Mouse (Mus musculus) kidney, adult 2 months (tissue): ENCODE measurements at regions not wholly inside any gene's neighbourhood (a gene's known extent, or its start where the extent isn't known, plus 50 kb on each side); places are given as distances from the start of the nearest gene placed in this dataset.

Experiments used
- DNase-seq: peaks from one replicate; pipeline ENCODE4 v3.0.0; 2021
- H3K27ac ChIP-seq: fragments of 200-500 bp; 2 replicates; pipeline ENCODE4 v1.5.1; 2012; ENCODE audit warnings: low read depth, low read length, control low read depth, inconsistent platforms; ENCODE audit not compliant: insufficient read depth
- H3K27me3 ChIP-seq: fragments of 200-500 bp; replicated peaks from 2 replicates; pipeline ENCODE4 v1.6.1; 2012; ENCODE audit warnings: mild to moderate bottlenecking, moderate library complexity, low read length, inconsistent platforms; ENCODE audit not compliant: control insufficient read depth, insufficient read depth
- H3K36me3 ChIP-seq: fragments of 200-500 bp; 2 replicates; pipeline ENCODE4 v1.6.1; 2012; ENCODE audit warnings: mild to moderate bottlenecking, moderate library complexity, low read length, inconsistent platforms; ENCODE audit not compliant: control insufficient read depth, insufficient read depth
- H3K4me1 ChIP-seq: fragments of 200-500 bp; 2 replicates; pipeline ENCODE4 v1.6.1; 2011; ENCODE audit warnings: low read length; ENCODE audit not compliant: control insufficient read depth, insufficient read depth
- H3K4me3 ChIP-seq: fragments of 200-500 bp; 2 replicates; pipeline ENCODE4 v1.5.1; 2011; ENCODE audit warnings: mild to moderate bottlenecking, low read depth, low read length, control low read depth; ENCODE audit not compliant: insufficient read depth
- CTCF ChIP-seq: fragments of 200-500 bp; conservative IDR thresholded peaks from 2 replicates; pipeline ENCODE4 v1.5.1; 2011; ENCODE audit warnings: low read depth, mild to moderate bottlenecking, control low read depth, low read length, moderate library complexity, mixed read lengths; ENCODE audit not compliant: insufficient read depth, insufficient read length
- POLR2A ChIP-seq: fragments of 200-500 bp; IDR thresholded peaks from one replicate; pipeline ENCODE4 v1.6.1; 2011; ENCODE audit warnings: low read depth, low read length, control low read depth
- WGBS: fragments of 180-500 bp; shearing (Covaris S2); methylation state at CpG from one replicate; pipeline ENCODE4 v1.1.7; 2018; 5-methylcytosine and 5-hydroxymethylcytosine counted together

DNA sequence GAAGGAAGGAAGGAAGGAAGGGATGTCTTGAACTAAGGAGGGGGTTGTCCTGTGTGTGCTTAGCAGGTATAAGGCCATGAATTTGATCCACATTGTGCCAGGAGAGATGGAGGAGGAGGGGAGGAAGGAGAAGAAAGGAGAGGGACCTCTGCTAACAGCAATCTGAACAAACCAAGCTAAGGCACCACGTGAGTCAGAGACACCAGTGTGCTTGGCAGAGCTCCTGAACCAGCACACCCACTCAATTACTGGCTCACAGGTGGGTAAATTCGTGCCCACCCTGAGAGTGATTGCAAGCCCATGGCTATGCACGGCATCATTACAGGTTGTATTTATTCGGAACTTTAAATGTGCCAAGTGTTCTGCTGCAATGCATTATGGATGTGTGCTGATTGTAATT is 1154.1 kb downstream of the 4930447A16Rik start:
- WGBS, result 86% methylated on average over 4 of the region's 4 CpGs

DNA sequence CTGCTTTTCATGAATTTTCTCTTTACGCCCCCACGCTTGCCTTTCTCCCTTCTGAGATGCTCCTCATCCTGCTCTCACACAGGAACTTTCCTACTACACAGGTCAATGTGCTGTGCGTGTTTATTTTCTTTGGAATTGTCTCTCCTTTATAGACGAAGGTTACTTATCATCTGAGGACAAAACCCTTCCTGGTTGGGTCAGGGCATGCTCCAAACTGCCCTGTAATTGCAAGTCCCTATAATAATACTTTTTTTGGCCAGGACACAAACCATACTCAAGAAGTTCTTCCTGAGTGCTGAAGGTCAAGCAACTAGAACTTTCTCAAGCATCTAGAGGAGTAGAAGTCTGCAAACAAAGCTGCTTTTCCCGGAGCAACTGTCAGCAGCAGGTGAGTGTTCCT is 1158.1 kb downstream of the 4930447A16Rik start:
- no peak for DNase-seq
- WGBS, result 57% methylated on average over 5 of the region's 5 CpGs
- Histone ChIP-seq H3K36me3 (no peaks in the 10 kb centered on the region), H3K4me1 (no peaks in the 10 kb centered on the region), H3K4me3 (no peak overlapping the region), H3K27ac (no peak overlapping the region), H3K27me3 (no peaks in the 10 kb centered on the region)
- TF ChIP-seq CTCF (no peak), POLR2A (no peak)

More for the DNA sequence above, 1154.1 kb downstream of the 4930447A16Rik start:
- no peaks in the 10 kb centered on the region for H3K27me3 ChIP-seq
- H3K36me3 ChIP-seq, result no peaks in the 10 kb centered on the region
- no peak for DNase-seq
- TF ChIP-seq POLR2A, result no peak
- no peak for TF ChIP-seq CTCF
- no peaks in the 10 kb centered on the region for H3K4me1 ChIP-seq
- no peak overlapping the region for H3K4me3 ChIP-seq
- no peak overlapping the region for H3K27ac ChIP-seq

DNA sequence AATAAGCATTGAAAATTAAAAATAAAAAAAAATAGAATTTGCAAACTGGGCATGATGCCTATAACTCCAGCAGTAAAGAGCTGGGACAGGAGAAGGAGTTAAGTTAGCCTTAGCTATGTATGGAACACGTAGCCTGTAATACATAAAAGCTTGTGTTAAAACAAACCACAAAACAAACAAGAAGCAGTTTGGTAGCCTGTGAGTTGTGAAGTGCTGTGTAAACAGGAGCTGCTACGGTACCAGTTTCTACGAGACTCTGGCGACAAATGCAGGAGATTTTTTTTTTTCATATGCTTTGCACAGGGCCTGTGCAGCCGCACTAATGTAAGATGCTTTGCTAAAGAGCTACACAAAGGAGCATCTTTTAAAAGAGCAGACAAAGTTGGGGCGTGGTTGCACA is 1159.1 kb downstream of the 4930447A16Rik start:
- TF ChIP-seq CTCF (no peak), POLR2A (no peak)
- no peaks in the 10 kb centered on the region for H3K36me3 ChIP-seq
- H3K27me3 ChIP-seq, result no peaks in the 10 kb centered on the region
- H3K4me3 ChIP-seq, result no peak overlapping the region
- no peaks in the 10 kb centered on the region for H3K4me1 ChIP-seq
- no peak overlapping the region for H3K27ac ChIP-seq
- DNase-seq, result no peak
- 93% methylated on average over 6 of the region's 6 CpGs for WGBS

DNA sequence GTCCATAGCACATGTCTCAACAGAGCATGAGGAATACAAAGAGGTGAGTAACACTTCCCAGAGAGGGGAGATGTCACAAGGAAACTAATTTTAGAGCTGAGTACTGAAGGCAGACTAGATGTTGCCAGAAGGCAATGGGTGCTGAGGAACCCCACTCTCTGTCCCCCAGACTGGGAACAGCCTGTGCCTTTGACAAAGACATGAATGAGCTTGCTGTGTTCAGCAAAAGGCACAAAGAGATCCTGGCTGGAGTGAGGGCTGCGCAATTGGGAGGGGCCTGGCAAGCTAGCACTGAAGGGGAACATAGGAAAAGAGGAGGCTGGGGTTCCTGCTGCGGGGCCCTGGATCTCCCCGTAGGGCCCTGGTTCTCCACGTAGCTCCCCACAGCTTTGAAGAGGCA is 1160.3 kb downstream of the 4930447A16Rik start:
- 94% methylated on average over 4 of the region's 4 CpGs for WGBS
- no peaks in the 10 kb centered on the region for H3K36me3 ChIP-seq
- no peak for TF ChIP-seq POLR2A
- TF ChIP-seq CTCF, result no peak
- H3K27me3 ChIP-seq, result no peaks in the 10 kb centered on the region
- no peak for DNase-seq
- H3K4me3 ChIP-seq, result no peak overlapping the region
- H3K4me1 ChIP-seq, result no peaks in the 10 kb centered on the region
- no peak overlapping the region for H3K27ac ChIP-seq

DNA sequence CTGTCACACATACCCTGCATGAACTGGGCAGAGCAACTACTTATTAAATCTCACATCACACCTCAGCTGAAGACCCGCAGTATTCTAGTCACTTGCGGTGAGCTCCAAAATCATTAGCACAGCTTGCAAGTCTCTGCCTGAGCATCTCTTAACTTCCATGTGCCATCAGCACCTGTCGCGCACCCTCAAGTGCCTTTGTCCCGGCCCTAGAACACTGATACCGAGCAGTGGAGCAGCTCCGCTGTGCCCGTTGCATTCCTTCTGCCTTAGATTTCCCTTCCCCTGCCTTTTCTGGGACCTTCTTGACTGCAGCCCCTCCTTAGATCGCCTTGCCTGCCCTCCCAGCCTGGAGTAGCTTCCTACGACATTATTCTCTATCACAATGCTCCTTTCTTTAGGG is 1161.2 kb downstream of the 4930447A16Rik start:
- Histone ChIP-seq H3K4me1 (no peaks in the 10 kb centered on the region), H3K27ac (no peak overlapping the region), H3K27me3 (no peaks in the 10 kb centered on the region), H3K4me3 (no peak overlapping the region), H3K36me3 (no peaks in the 10 kb centered on the region)
- DNase-seq, result no peak
- TF ChIP-seq CTCF (no peak), POLR2A (no peak)
- WGBS, result 85% methylated on average over 10 of the region's 10 CpGs

DNA sequence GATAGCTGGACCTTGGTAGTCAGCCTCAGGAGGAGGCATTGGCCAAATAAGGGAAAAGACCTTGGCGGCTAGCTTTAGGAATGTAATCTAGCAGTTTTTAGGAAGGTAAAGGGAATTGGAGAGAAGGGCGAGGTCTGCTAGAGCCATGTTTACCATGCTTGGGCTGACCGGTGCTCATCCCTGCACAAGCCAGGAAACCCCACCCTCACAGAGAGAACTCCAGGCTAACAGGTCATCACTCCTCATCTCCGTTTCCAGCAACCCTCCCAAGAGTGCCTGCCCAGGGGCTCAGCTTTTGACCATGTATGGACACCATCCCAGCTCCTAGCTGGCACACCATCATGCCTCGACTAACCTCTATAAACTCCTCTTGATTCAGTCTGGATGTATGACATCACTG is 1162.9 kb downstream of the 4930447A16Rik start:
- WGBS, result 66% methylated on average over 5 of the region's 5 CpGs
- TF ChIP-seq CTCF (no peak), POLR2A (no peak)
- Histone ChIP-seq H3K4me1 (no peaks in the 10 kb centered on the region), H3K36me3 (no peaks in the 10 kb centered on the region), H3K4me3 (no peak overlapping the region), H3K27me3 (no peaks in the 10 kb centered on the region), H3K27ac (no peak overlapping the region)
- no peak for DNase-seq

DNA sequence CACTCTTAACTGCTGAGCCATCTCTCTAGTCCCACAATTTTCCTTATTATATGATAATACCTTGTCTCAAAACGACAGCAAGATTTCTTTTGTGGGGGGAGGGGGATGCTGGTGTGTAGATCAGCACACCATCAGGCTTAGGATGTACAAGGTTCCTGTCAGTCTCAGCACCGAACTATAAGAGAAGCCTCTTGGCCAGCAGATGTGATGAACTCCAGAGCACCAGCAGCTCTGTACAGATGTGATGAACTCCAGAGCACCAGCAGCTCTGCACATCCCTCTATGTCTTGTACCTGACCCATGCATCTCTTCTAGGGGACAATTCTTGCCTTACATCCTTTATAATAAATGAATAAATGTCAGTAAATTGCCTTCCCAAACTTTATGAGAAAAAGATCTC is 1163.7 kb downstream of the 4930447A16Rik start:
- WGBS, result 72% methylated on average over 2 of the region's 2 CpGs
- no peak for TF ChIP-seq POLR2A
- TF ChIP-seq CTCF, result no peak

DNA sequence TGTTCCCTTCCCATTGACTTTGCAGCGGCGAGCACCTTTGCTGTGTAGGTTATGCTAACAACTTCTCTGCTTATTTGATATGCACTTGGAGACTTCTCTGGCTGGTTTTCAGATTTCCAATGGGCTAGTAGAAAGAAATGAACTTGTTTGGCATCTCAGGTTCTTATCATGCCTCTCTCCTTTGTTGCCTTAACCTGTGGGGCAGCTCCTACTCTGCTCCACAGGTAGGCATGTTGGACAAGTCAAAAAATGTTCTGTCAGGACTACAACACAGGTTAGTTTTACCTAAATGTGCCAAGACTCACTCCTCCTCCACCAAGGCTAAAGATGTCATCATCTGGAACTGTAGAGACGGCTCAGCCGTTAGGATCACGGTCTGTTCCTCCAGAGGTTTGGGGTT is 1164.3 kb downstream of the 4930447A16Rik start:
- TF ChIP-seq CTCF, result no peak
- no peak for TF ChIP-seq POLR2A
- no peak for DNase-seq
- H3K27me3 ChIP-seq, result no peaks in the 10 kb centered on the region
- H3K36me3 ChIP-seq, result no peaks in the 10 kb centered on the region
- no peak overlapping the region for H3K27ac ChIP-seq
- no peak overlapping the region for H3K4me3 ChIP-seq
- 91% methylated on average over 5 of the region's 5 CpGs for WGBS
- peaks cover 2% of the 10 kb centered on the region; the same call in 1 of the 2 replicates for H3K4me1 ChIP-seq

More for the DNA sequence above, 1163.7 kb downstream of the 4930447A16Rik start:
- no peaks in the 10 kb centered on the region for H3K27me3 ChIP-seq
- H3K4me3 ChIP-seq, result no peak overlapping the region
- no peak overlapping the region for H3K27ac ChIP-seq
- H3K4me1 ChIP-seq, result no peaks in the 10 kb centered on the region
- no peak for DNase-seq
- no peaks in the 10 kb centered on the region for H3K36me3 ChIP-seq
